Mouse (Mus musculus) lung, postnatal 0 days (tissue): ENCODE results near the gene Mybbp1a.

Experiments used
- CTCF ChIP-seq: IDR thresholded peaks from 2 replicates; pipeline ENCODE4 v1.5.1; 2016; ENCODE audit warnings: antibody characterized with exemption, mild to moderate bottlenecking
- EP300 ChIP-seq: IDR thresholded peaks from 2 replicates; pipeline ENCODE4 v1.6.1; 2016; ENCODE audit warnings: antibody characterized with exemption, mild to moderate bottlenecking, control low read depth

DNA sequence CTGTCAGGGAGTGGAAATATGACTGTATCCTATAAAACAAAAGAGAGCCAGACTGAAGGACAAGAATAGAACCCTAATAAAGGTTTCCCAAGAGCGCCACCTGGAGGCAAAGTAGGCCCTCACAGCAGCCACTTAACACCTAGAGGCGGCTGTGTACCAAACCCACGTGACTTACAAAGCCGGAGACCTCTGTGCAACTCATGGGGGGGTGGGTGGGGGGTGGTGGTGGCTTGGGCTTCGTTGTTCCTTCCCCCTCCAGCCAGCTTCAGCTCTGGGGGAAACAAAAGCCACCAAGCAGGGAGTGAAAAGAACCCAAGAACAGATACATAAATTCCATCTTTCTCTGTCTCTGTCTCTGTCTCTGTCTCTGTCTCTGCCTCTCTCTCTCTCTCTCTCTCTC lies 12.5 kb upstream of the Mybbp1a start:
- TF ChIP-seq CTCF (peak; percentile 76), EP300 (no peak)
